Mouse (Mus musculus) hindbrain, embryonic 11.5 days (tissue): ENCODE data around the gene Csdc2. TPM values are rescaled to one million over a fixed set of nuclear protein-coding genes. Genes with fewer than 3 reads are reported as not detected.

Experiments
- ATAC-seq: fragments of 200-750 bp; cut with Nextera tagmentation; 2 replicates; pipeline ENCODE4 v1.8.0; 2017; ENCODE audit warnings: mild to moderate bottlenecking, moderate TSS enrichment, moderate library complexity; ENCODE audit not compliant: low FRiP score
- DNase-seq: peaks from one replicate; pipeline ENCODE4 v3.0.0-alpha.2; 2015; ENCODE audit warnings: low spot score
- H3K27ac ChIP-seq: fragments of 300-500 bp; sonication (generic); 2 replicates; pipeline ENCODE4 v1.5.1; 2014; ENCODE audit warnings: mild to moderate bottlenecking, low read depth, low read length
- H3K27me3 ChIP-seq: fragments of 300-500 bp; sonication (generic); 2 replicates; pipeline ENCODE4 v1.6.1; 2014; ENCODE audit warnings: mild to moderate bottlenecking, low read length, moderate library complexity, mixed read lengths; ENCODE audit not compliant: control insufficient read depth, insufficient read depth
- H3K36me3 ChIP-seq: fragments of 300-500 bp; sonication (generic); 2 replicates; pipeline ENCODE4 v1.6.1; 2014; ENCODE audit warnings: mild to moderate bottlenecking, low read length, moderate library complexity, mixed read lengths; ENCODE audit not compliant: control insufficient read depth, insufficient read depth
- H3K4me1 ChIP-seq: fragments of 300-500 bp; sonication (generic); replicated peaks from 2 replicates; pipeline ENCODE4 v1.6.1; 2014; ENCODE audit warnings: low read length, mixed read lengths; ENCODE audit not compliant: control insufficient read depth, insufficient read depth
- H3K4me2 ChIP-seq: fragments of 300-500 bp; sonication (generic); replicated peaks from 2 replicates; pipeline ENCODE4 v1.6.1; 2014; ENCODE audit warnings: mild to moderate bottlenecking, low read depth, low read length
- H3K4me3 ChIP-seq: fragments of 300-500 bp; sonication (generic); 2 replicates; pipeline ENCODE4 v1.5.1; 2014; ENCODE audit warnings: low read depth, low read length
- H3K9ac ChIP-seq: fragments of 300-500 bp; sonication (generic); 2 replicates; pipeline ENCODE4 v1.6.1; 2014; ENCODE audit warnings: low read depth, low read length
- H3K9me3 ChIP-seq: fragments of 300-500 bp; sonication (generic); 2 replicates; pipeline ENCODE4 v1.6.1; 2016; ENCODE audit warnings: low read length; ENCODE audit not compliant: control insufficient read depth
- WGBS: fragments of 180-500 bp; shearing (Covaris S2); extraction: QIAGEN DNeasy Blood & Tissue Kit; methylation state at CpG from one replicate; pipeline ENCODE4 v1.1.7; 2014; 5-methylcytosine and 5-hydroxymethylcytosine counted together
- polyA plus RNA-seq: library from polyadenylated mRNA; unstranded; fragments of >200 nt; fragmentation: Nextera tagmentation; extraction: Ambion mirVana; gene quantifications from 2 replicates; pipeline ENCODE4 v1.2.1, GENCODE M21; 2014

The Csdc2 gene
- polyA plus RNA-seq, 1 experiment from 2014 or later: 25.7 TPM

GRCm38 (mm10) chr15:81985267-81986161 is 49.0 kb downstream of the Csdc2 start:
- H3K4me3 ChIP-seq: no peak overlapping the region
- no peaks in the 10 kb centered on the region for H3K36me3 ChIP-seq
- H3K9me3 ChIP-seq: no peaks in the 10 kb centered on the region
- H3K9ac ChIP-seq: no peak overlapping the region
- 56% methylated on average over 2 of the region's 2 CpGs for WGBS
- no peak overlapping the region for H3K4me2 ChIP-seq
- H3K27ac ChIP-seq: no peak overlapping the region
- DNase-seq (peak; percentile 26), ATAC-seq (no peak)
- 0 out of 2 replicates have a peak, but pooled peaks cover 2% of the 10 kb centered on the region for H3K4me1 ChIP-seq
- no peaks in the 10 kb centered on the region for H3K27me3 ChIP-seq

DNA sequence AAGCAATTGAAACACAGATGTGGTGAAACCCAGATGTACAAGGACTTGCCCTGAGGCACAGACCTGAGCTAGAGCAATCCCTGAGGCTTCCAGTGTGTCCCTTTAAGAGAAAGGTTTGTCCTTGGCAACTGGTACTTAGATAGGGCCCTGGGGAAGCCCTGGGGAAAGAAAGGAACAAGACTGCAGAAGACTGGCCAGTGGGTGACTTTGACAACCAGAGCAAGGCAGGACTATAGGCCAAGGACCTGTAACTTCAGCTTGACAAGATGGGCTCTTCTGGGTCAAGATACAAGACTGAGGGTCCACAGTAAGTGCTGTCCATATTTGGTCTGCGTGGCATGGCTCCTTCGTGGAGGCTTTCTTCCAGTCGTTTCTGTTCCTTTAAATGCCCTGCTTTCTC is 51.1 kb downstream of the Csdc2 start, which contains the start of gene Xrcc6:
Gene Xrcc6, plus strand, starts transcription at position 190 of the 400 bp plus-strand sequence.
- ATAC-seq: no peak
- DNase-seq: no peak
- H3K9me3 ChIP-seq: no peaks in the 10 kb centered on the region
- no peaks in the 10 kb centered on the region for H3K36me3 ChIP-seq
- H3K4me1 ChIP-seq: 0 out of 2 replicates have a peak, but pooled peaks cover 2% of the 10 kb centered on the region
- H3K27me3 ChIP-seq: no peaks in the 10 kb centered on the region
- WGBS: 87% methylated on average over 3 of the region's 3 CpGs
- H3K4me2 ChIP-seq: no peak within 1 kb of the TSS
- H3K27ac ChIP-seq: no peak within 1 kb of the TSS
- H3K9ac ChIP-seq: no peak within 1 kb of the TSS
- no peak within 1 kb of the TSS for H3K4me3 ChIP-seq

DNA sequence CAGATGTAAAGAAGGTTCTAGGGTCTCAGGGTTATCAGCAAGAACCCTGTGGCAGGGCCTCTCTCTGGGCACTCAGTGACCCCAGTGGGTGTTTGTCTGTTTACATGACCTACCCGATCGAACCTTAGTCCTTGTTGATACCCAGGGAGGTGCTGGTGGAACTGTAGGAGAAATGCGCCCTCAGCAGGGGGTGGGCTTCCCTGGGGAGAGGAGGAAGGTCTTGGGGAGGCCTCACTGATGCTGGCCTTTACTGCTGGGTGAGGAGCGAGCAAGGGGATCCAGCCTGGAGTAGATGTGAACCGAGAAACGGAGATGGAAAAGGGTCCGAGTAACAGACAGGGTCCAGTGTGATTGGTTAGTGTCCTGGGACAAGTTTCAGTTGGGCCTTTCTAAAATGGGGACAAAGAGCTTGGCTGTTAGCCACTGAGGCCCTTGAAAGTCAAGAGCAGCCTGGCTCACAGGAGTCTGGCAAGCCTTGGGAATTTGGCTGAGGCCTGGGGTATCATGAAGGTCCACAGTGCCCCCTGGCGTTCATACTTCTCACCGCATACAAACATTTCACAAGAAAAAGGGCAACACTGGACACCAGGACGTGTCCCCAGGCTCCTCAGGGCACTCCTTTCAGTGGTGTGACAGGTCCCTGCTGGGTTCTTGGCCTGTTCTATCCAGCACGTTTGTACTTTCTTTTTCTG is 53.0 kb downstream of the Csdc2 start:
- H3K27ac ChIP-seq: no peak overlapping the region
- no peaks in the 10 kb centered on the region for H3K27me3 ChIP-seq
- H3K4me3 ChIP-seq: no peak overlapping the region
- 0 out of 2 replicates have a peak, but pooled peaks cover 2% of the 10 kb centered on the region for H3K4me1 ChIP-seq
- peak; percentile 93 for DNase-seq
- no peaks in the 10 kb centered on the region for H3K9me3 ChIP-seq
- WGBS: 45% methylated on average over 11 of the region's 11 CpGs
- peak; percentile 33; the same call in 1 of the 2 replicates for ATAC-seq
- H3K4me2 ChIP-seq: no peak overlapping the region
- no peak overlapping the region for H3K9ac ChIP-seq
- H3K36me3 ChIP-seq: no peaks in the 10 kb centered on the region

GRCm38 (mm10) chr15:81990549-81990948 is 54.0 kb downstream of the Csdc2 start:
- 51% methylated on average over 7 of the region's 7 CpGs for WGBS
- H3K9me3 ChIP-seq: no peaks in the 10 kb centered on the region
- H3K4me2 ChIP-seq: no peak overlapping the region
- H3K36me3 ChIP-seq: no peaks in the 10 kb centered on the region; the same call in 1 of the 2 replicates
- DNase-seq (no peak), ATAC-seq (no peak)
- 0 out of 2 replicates have a peak, but pooled peaks cover 2% of the 10 kb centered on the region for H3K4me1 ChIP-seq
- no peak overlapping the region for H3K27ac ChIP-seq
- H3K9ac ChIP-seq: no peak overlapping the region
- no peaks in the 10 kb centered on the region for H3K27me3 ChIP-seq
- H3K4me3 ChIP-seq: no peak overlapping the region

DNA sequence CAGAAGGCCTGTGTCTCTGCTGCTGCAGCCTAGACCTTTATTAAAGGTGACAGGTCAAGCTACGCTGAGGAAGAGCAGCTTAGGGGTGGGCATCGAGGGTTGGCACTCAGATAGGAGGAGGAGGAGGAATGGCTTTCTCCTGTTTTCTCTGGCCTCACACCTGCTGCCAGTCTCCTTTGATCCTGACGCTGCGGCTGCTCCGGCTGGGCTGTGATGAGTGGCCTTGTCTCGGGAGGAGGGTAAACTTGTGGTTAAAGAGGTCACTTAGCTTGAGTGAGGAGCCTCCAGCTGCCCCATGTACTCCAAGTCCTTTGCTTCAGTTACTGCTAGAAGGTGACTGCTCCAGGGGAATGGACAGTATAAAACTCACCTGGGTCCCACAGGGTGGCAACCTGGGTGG is 57.4 kb downstream of the Csdc2 start:
- no peak overlapping the region for H3K9ac ChIP-seq
- DNase-seq: no peak
- no peaks in the 10 kb centered on the region for H3K27me3 ChIP-seq
- H3K4me1 ChIP-seq: no peaks in the 10 kb centered on the region
- H3K4me3 ChIP-seq: no peak overlapping the region
- H3K27ac ChIP-seq: no peak overlapping the region
- ATAC-seq: no peak
- no peaks in the 10 kb centered on the region for H3K9me3 ChIP-seq
- H3K36me3 ChIP-seq: no peaks in the 10 kb centered on the region; the same call in 1 of the 2 replicates
- no peak overlapping the region for H3K4me2 ChIP-seq
- whole genome bisulfite sequencing: 82% methylated on average over 6 of the region's 6 CpGs

Other genes starting within 250 kb of the Csdc2 start
- gene Chadl, start 239.5 kb upstream of the Csdc2 start, polyA plus RNA-seq: 3.5 and 3.6 TPM in 2 replicates
- gene Zc3h7b, start 191.7 kb upstream of the Csdc2 start, polyA plus RNA-seq: 36.8 and 52.6 TPM in 2 replicates
- gene Rangap1, start 191.2 kb upstream of the Csdc2 start, polyA plus RNA-seq: 130 and 145 TPM in 2 replicates
- 12.0 and 12.4 TPM in 2 replicates for gene Tef, start 134.3 kb upstream of the Csdc2 start, polyA plus RNA-seq
- gene Tob2, start 78.0 kb upstream of the Csdc2 start, polyA plus RNA-seq: 10.5 and 12.5 TPM in 2 replicates
- gene Phf5a, start 64.8 kb upstream of the Csdc2 start, polyA plus RNA-seq: 184 and 186 TPM in 2 replicates
- gene Aco2, start 64.5 kb upstream of the Csdc2 start, polyA plus RNA-seq: 155 and 169 TPM in 2 replicates
- 66.2 and 67.1 TPM in 2 replicates for gene Polr3h, start 10.5 kb upstream of the Csdc2 start, polyA plus RNA-seq
- 31.1 and 33.7 TPM in 2 replicates for gene Pmm1, start 24.2 kb downstream of the Csdc2 start, polyA plus RNA-seq
- gene 1700029P11Rik, start 43.8 kb downstream of the Csdc2 start, polyA plus RNA-seq: not detected in 2 replicates
- gene Xrcc6, start 51.1 kb downstream of the Csdc2 start, polyA plus RNA-seq: 62.4 and 66.6 TPM in 2 replicates
- gene Desi1, start 97.1 kb downstream of the Csdc2 start, polyA plus RNA-seq: 32.6 and 35.6 TPM in 2 replicates
- 262 and 282 TPM in 2 replicates for gene Snu13, start 110.8 kb downstream of the Csdc2 start, polyA plus RNA-seq
- gene 4930407I10Rik, start 122.4 kb downstream of the Csdc2 start, polyA plus RNA-seq: 0.08 TPM in 1 of 2 replicates, not detected in the other
- gene Mei1, start 133.2 kb downstream of the Csdc2 start, polyA plus RNA-seq: not detected in 2 replicates
- gene Ccdc134, start 191.2 kb downstream of the Csdc2 start, polyA plus RNA-seq: 17.0 and 17.2 TPM in 2 replicates
- gene Srebf2, start 210.4 kb downstream of the Csdc2 start, polyA plus RNA-seq: 143 and 144 TPM in 2 replicates